Mouse (Mus musculus) CH12.LX (cell line): Measurements from ENCODE around the gene Leng9. TPM values are rescaled to one million over a fixed set of nuclear protein-coding genes. Genes with fewer than 3 reads are reported as not detected.

ENCODE experiments used
- DNase-seq: peaks from one replicate; pipeline ENCODE4 v3.0.0-alpha.2; 2013; ENCODE audit errors: extremely low read depth
- H3K27ac ChIP-seq: 2 replicates; pipeline ENCODE4 v1.5.1; 2012; ENCODE audit warnings: low read depth, mild to moderate bottlenecking, control low read depth, moderate library complexity; ENCODE audit not compliant: insufficient read depth
- H3K27me3 ChIP-seq: replicated peaks from 2 replicates; pipeline ENCODE3; 2012; ENCODE audit warnings: inconsistent platforms
- H3K36me3 ChIP-seq, 2 experiments: replicated peaks in 1 of 2; 2 replicates each; pipeline versions ENCODE3 to v1.6.1; 2012; ENCODE audit warnings: inconsistent platforms in 1 of 2, low read length in 1 of 2, mild to moderate bottlenecking in 1 of 2, mixed read lengths in 1 of 2, moderate library complexity in 1 of 2; ENCODE audit not compliant: control insufficient read depth in 1 of 2, insufficient read depth in 1 of 2
- H3K4me1 ChIP-seq, 2 experiments: 2 replicates each; pipeline ENCODE4 v1.6.1; 2012; ENCODE audit warnings: inconsistent platforms in 1 of 2, moderate library complexity in 1 of 2; ENCODE audit not compliant: insufficient read depth in 2 of 2, control insufficient read depth in 1 of 2
- H3K4me2 ChIP-seq: 2 replicates; pipeline ENCODE4 v1.6.1; 2012; ENCODE audit warnings: low read depth, mild to moderate bottlenecking, control low read depth; ENCODE audit not compliant: poor library complexity, insufficient read depth, severe bottlenecking
- H3K4me3 ChIP-seq, 3 experiments: fragments of 150-350 bp in 1 of 3; sonication (generic) in 1 of 3; replicated peaks in 1 of 3; 2 replicates each; pipeline versions ENCODE3 to v1.5.1; 2011 to 2012; ENCODE audit warnings: low read depth in 2 of 3, low read length in 2 of 3, mild to moderate bottlenecking in 2 of 3, moderate library complexity in 2 of 3, control low read depth in 1 of 3, improper control_type of control experiment in 1 of 3, inconsistent platforms in 1 of 3, mixed read lengths in 1 of 3; ENCODE audit not compliant: poor library complexity in 1 of 3
- H3K79me2 ChIP-seq: replicated peaks from 2 replicates; pipeline ENCODE4 v1.6.1; 2012; ENCODE audit warnings: mild to moderate bottlenecking, moderate library complexity; ENCODE audit not compliant: control insufficient read depth, poor library complexity, insufficient read depth, severe bottlenecking; ENCODE audit errors: extremely low read depth
- H3K9ac ChIP-seq: 2 replicates; pipeline ENCODE4 v1.6.1; 2012; ENCODE audit warnings: low read depth, mild to moderate bottlenecking, control low read depth, moderate library complexity; ENCODE audit not compliant: insufficient read depth
- H3K9me3 ChIP-seq: replicated peaks from 2 replicates; pipeline ENCODE3; 2012; ENCODE audit warnings: low read length, inconsistent platforms, mixed read lengths
- CHD1 ChIP-seq: IDR thresholded peaks from 2 replicates; pipeline ENCODE4 v1.6.1; 2012; ENCODE audit warnings: low read depth, low read length, improper control_type of control experiment, inconsistent platforms
- CTCF ChIP-seq, 2 experiments: IDR thresholded peaks in 1 of 2; conservative IDR thresholded peaks in 1 of 2; 2 replicates each; pipeline ENCODE4 v1.5.1; 2011 to 2012; ENCODE audit warnings: low read depth in 2 of 2, low read length in 2 of 2, improper control_type of control experiment in 1 of 2, inconsistent platforms in 1 of 2, mild to moderate bottlenecking in 1 of 2, moderate library complexity in 1 of 2
- E2F4 ChIP-seq: IDR thresholded peaks from 2 replicates; pipeline ENCODE4 v1.6.1; 2011; ENCODE audit warnings: low read depth, low read length, improper control_type of control experiment; ENCODE audit not compliant: insufficient replicate concordance
- ELF1 ChIP-seq: IDR thresholded peaks from 2 replicates; pipeline ENCODE4 v1.6.1; 2014; ENCODE audit warnings: low read depth, mild to moderate bottlenecking, inconsistent platforms, low read length, improper control_type of control experiment
- EP300 ChIP-seq: IDR thresholded peaks from 2 replicates; pipeline ENCODE4 v1.6.1; 2011; ENCODE audit warnings: low read length, improper control_type of control experiment
- ETS1 ChIP-seq: conservative IDR thresholded peaks from 2 replicates; pipeline ENCODE4 v1.6.1; 2012; ENCODE audit warnings: low read depth, mild to moderate bottlenecking, inconsistent platforms, low read length, improper control_type of control experiment, moderate library complexity
- GABPA ChIP-seq: IDR thresholded peaks from 2 replicates; pipeline ENCODE4 v1.6.1; 2012; ENCODE audit warnings: low read depth, low read length, improper control_type of control experiment, inconsistent platforms; ENCODE audit not compliant: insufficient replicate concordance
- HCFC1 ChIP-seq: IDR thresholded peaks from 2 replicates; pipeline ENCODE4 v1.6.1; 2012; ENCODE audit warnings: low read depth, mild to moderate bottlenecking, inconsistent platforms, low read length, improper control_type of control experiment
- JUND ChIP-seq: conservative IDR thresholded peaks from 2 replicates; pipeline ENCODE4 v1.6.1; 2011; ENCODE audit warnings: low read depth, low read length, improper control_type of control experiment
- KAT2A ChIP-seq: IDR thresholded peaks from 2 replicates; pipeline ENCODE4 v1.6.1; 2012; ENCODE audit warnings: low read length, improper control_type of control experiment, inconsistent platforms; ENCODE audit not compliant: insufficient replicate concordance
- MAFK ChIP-seq: IDR thresholded peaks from 2 replicates; pipeline ENCODE4 v1.6.1; 2011; ENCODE audit warnings: low read length, improper control_type of control experiment; ENCODE audit not compliant: insufficient replicate concordance
- MAX ChIP-seq: IDR thresholded peaks from 2 replicates; pipeline ENCODE4 v1.6.1; 2011; ENCODE audit warnings: low read length, improper control_type of control experiment
- MAZ ChIP-seq: IDR thresholded peaks from 2 replicates; pipeline ENCODE4 v1.6.1; 2012; ENCODE audit warnings: low read depth, mild to moderate bottlenecking, inconsistent platforms, low read length, improper control_type of control experiment, moderate library complexity
- MEF2A ChIP-seq: IDR thresholded peaks from 2 replicates; pipeline ENCODE4 v1.6.1; 2014; ENCODE audit warnings: low read depth, mild to moderate bottlenecking, inconsistent platforms, low read length, improper control_type of control experiment, borderline replicate concordance
- MXI1 ChIP-seq: IDR thresholded peaks from 2 replicates; pipeline ENCODE4 v1.6.1; 2011; ENCODE audit warnings: mild to moderate bottlenecking, low read depth, low read length, improper control_type of control experiment
- MYC ChIP-seq: IDR thresholded peaks from 2 replicates; pipeline ENCODE4 v1.6.1; 2011; ENCODE audit warnings: low read depth, mild to moderate bottlenecking, improper control_type of control experiment, low read length
- NELFE ChIP-seq: IDR thresholded peaks from 2 replicates; pipeline ENCODE4 v1.6.1; 2011; ENCODE audit warnings: low read depth, low read length, improper control_type of control experiment
- NRF1 ChIP-seq: IDR thresholded peaks from 2 replicates; pipeline ENCODE4 v1.6.1; 2014; ENCODE audit warnings: low read depth, mild to moderate bottlenecking, inconsistent platforms, low read length, improper control_type of control experiment, moderate library complexity
- PAX5 ChIP-seq: IDR thresholded peaks from 2 replicates; pipeline ENCODE4 v1.6.1; 2012; ENCODE audit warnings: low read length, inconsistent platforms, mixed read lengths
- POLR2A ChIP-seq: IDR thresholded peaks from 2 replicates; pipeline ENCODE4 v1.6.1; 2011; ENCODE audit warnings: low read depth, mild to moderate bottlenecking, improper control_type of control experiment, low read length
- RAD21 ChIP-seq: IDR thresholded peaks from 2 replicates; pipeline ENCODE4 v1.6.1; 2011; ENCODE audit warnings: low read depth, mild to moderate bottlenecking, low read length, improper control_type of control experiment, moderate library complexity
- RCOR1 ChIP-seq: conservative IDR thresholded peaks from 2 replicates; pipeline ENCODE4 v1.6.1; 2012; ENCODE audit warnings: low read depth, mild to moderate bottlenecking, inconsistent platforms, low read length, improper control_type of control experiment
- SIN3A ChIP-seq: IDR thresholded peaks from 2 replicates; pipeline ENCODE4 v1.6.1; 2012; ENCODE audit warnings: low read length, improper control_type of control experiment, inconsistent platforms
- TBP ChIP-seq: conservative IDR thresholded peaks from 2 replicates; pipeline ENCODE4 v1.6.1; 2011; ENCODE audit warnings: low read depth, low read length, improper control_type of control experiment
- TCF12 ChIP-seq: IDR thresholded peaks from 2 replicates; pipeline ENCODE4 v1.6.1; 2014; ENCODE audit warnings: low read depth, mild to moderate bottlenecking, inconsistent platforms, low read length, improper control_type of control experiment
- UBTF ChIP-seq: IDR thresholded peaks from 2 replicates; pipeline ENCODE4 v1.6.1; 2012; ENCODE audit warnings: low read depth, mild to moderate bottlenecking, inconsistent platforms, low read length, improper control_type of control experiment, moderate library complexity
- USF2 ChIP-seq: conservative IDR thresholded peaks from 2 replicates; pipeline ENCODE4 v1.6.1; 2011; ENCODE audit warnings: low read depth, low read length, improper control_type of control experiment
- ZC3H11A ChIP-seq: IDR thresholded peaks from 2 replicates; pipeline ENCODE4 v1.6.1; 2012; ENCODE audit warnings: low read depth, mild to moderate bottlenecking, inconsistent platforms, low read length, improper control_type of control experiment
- ZKSCAN1 ChIP-seq: IDR thresholded peaks from 2 replicates; pipeline ENCODE4 v1.6.1; 2012; ENCODE audit warnings: low read depth, inconsistent platforms, low read length, improper control_type of control experiment, borderline replicate concordance
- ZNF384 ChIP-seq: IDR thresholded peaks from 2 replicates; pipeline ENCODE4 v1.6.1; 2012; ENCODE audit warnings: low read depth, low read length, improper control_type of control experiment, inconsistent platforms
- dilution Hi-C: fragments of 300-500 bp; cut with MboI; formaldehyde crosslinking; loops from 2 replicates; pipeline ENCODE4 v1.14.3; 2020; ENCODE audit warnings: low sequenced_read_pairs; ENCODE audit not compliant: extremely low pct_unique_long_range_greater_than_20kb, extremely low pct_ligation_motif_present
- in situ Hi-C: fragments of 300-500 bp; cut with MboI; formaldehyde crosslinking; loops from 3 replicates; pipeline ENCODE4 v1.14.3; 2019; ENCODE audit warnings: low sequenced_read_pairs, low pct_ligation_motif_present, low pct_unique_long_range_greater_than_20kb, mixed read lengths
- polyA plus RNA-seq: library from polyadenylated mRNA; unstranded; fragments of >175 nt; gene quantifications from 2 replicates; pipeline ENCODE4 v1.2.1, GENCODE M21; 2012; ENCODE audit warnings: low read depth; ENCODE audit not compliant: insufficient read length
- total RNA-seq, 2 experiments: library from RNA; depleted of rRNA; stranded (reverse); fragments of 300-350 nt in 1 of 2; fragments of >200 nt in 1 of 2; gene quantifications; 2 replicates each; pipeline ENCODE4 v1.2.3; 2012 to 2014

Gene Leng9
- total and polyA plus RNA-seq, 3 experiments = 1.1 to 1.2 (median 1.2) TPM

GRCm38 (mm10) chr7:4134911-4135310 lies 15.3 kb downstream of the Leng9 start:
- Histone ChIP-seq H3K27me3 (no peaks in the 10 kb centered on the region), H3K4me1 (peaks cover 6 to 44% of the 10 kb centered on the region in 2 experiments), H3K79me2 (peaks cover 23% of the 10 kb centered on the region), H3K9ac (no peak overlapping the region), H3K4me3 (no peak overlapping the region), H3K9me3 (no peaks in the 10 kb centered on the region), H3K4me2 (no peak overlapping the region), H3K36me3 (peaks cover 13 to 57% of the 10 kb centered on the region in 2 experiments), H3K27ac (no peak overlapping the region)
- dilution Hi-C loops (no loop called here), in situ Hi-C loops (no loop called here)
- DNase-seq = no peak
- TF ChIP-seq MAFK (no peak), EP300 (no peak), ETS1 (no peak), PAX5 (no peak), MXI1 (no peak), POLR2A (no peak), NELFE (no peak), NRF1 (no peak), MAX (no peak), ZC3H11A (no peak), KAT2A (no peak), USF2 (no peak), E2F4 (no peak), MEF2A (no peak), RAD21 (no peak), SIN3A (no peak), MAZ (no peak), RCOR1 (no peak), MYC (no peak)

- no peak overlapping the region for H3K9ac ChIP-seq
- no peak overlapping the region for H3K4me2 ChIP-seq
- no peaks in the 10 kb centered on the region for H3K9me3 ChIP-seq
- TF ChIP-seq USF2 (no peak), EP300 (no peak), ETS1 (no peak), E2F4 (no peak), POLR2A (no peak), GABPA (no peak), CHD1 (no peak), TCF12 (no peak), ZKSCAN1 (no peak), ELF1 (no peak), SIN3A (no peak), JUND (no peak), MYC (no peak), HCFC1 (no peak), RAD21 (no peak), UBTF (no peak), ZC3H11A (no peak), ZNF384 (no peak), TBP (no peak), CTCF (conservative IDR thresholded peaks at IDR 0.05 in 1 of 2, IDR thresholded peaks at IDR 0.05 in 1 of 2; ENCODE audit: low read depth in 2 of 2, low read length in 2 of 2) (no peak)
- no peak overlapping the region for H3K4me3 ChIP-seq
- H3K27ac ChIP-seq = no peak overlapping the region
- no peaks in the 10 kb centered on the region for H3K27me3 ChIP-seq
- DNase-seq = no peak
- in situ Hi-C loops (no loop called here), dilution Hi-C loops (no loop called here)
- H3K79me2 ChIP-seq = peaks cover 7% of the 10 kb centered on the region
- H3K36me3 ChIP-seq = peaks cover 0 to 42% of the 10 kb centered on the region in 2 experiments
- H3K4me1 ChIP-seq = peaks cover 0 to 27% of the 10 kb centered on the region in 2 experiments; a peak in 3 of 4 replicates
Observed at GRCm38 (mm10) chr7:4132998-4133397, 17.2 kb downstream of the Leng9 start.
